Mouse (Mus musculus) liver, embryonic 14.5 days (tissue): Measurements from ENCODE around the gene Exoc3l4. TPM values are rescaled to one million over a fixed set of nuclear protein-coding genes. Genes with fewer than 3 reads are reported as not detected.

Experiments
- ATAC-seq: fragments of 200-750 bp; cut with Nextera tagmentation; 2 replicates; pipeline ENCODE4 v1.8.0; 2017; ENCODE audit warnings: moderate number of reproducible peaks, mild to moderate bottlenecking, moderate library complexity; ENCODE audit not compliant: insufficient read depth
- DNase-seq, 3 experiments: peaks; one replicate each; pipeline ENCODE4 v3.0.0-alpha.2; 2012 to 2013; ENCODE audit warnings: low read depth in 3 of 3, low spot score in 3 of 3
- H3K27ac ChIP-seq: fragments of 300-500 bp; sonication (generic); 2 replicates; pipeline ENCODE4 v1.5.1; 2014; ENCODE audit warnings: moderate library complexity, mild to moderate bottlenecking, control low read depth, inconsistent platforms
- H3K27me3 ChIP-seq: fragments of 300-500 bp; sonication (generic); 2 replicates; pipeline ENCODE4 v1.6.1; 2014; ENCODE audit warnings: mild to moderate bottlenecking, low read length, moderate library complexity; ENCODE audit not compliant: control insufficient read depth, insufficient read depth
- H3K36me3 ChIP-seq: fragments of 300-500 bp; sonication (generic); replicated peaks from 2 replicates; pipeline ENCODE4 v1.6.1; 2014; ENCODE audit warnings: low read depth; ENCODE audit not compliant: control insufficient read depth, insufficient read depth
- H3K4me1 ChIP-seq, 2 experiments: fragments of 200-500 bp in 1 of 2; fragments of 300-500 bp in 1 of 2; sonication (generic) in 1 of 2; replicated peaks; 2 replicates each; pipeline ENCODE4 v1.6.1; 2012 to 2014; ENCODE audit warnings: antibody characterized with exemption in 1 of 2, inconsistent platforms in 1 of 2, low read length in 1 of 2; ENCODE audit not compliant: control insufficient read depth in 2 of 2, insufficient read depth in 2 of 2
- H3K4me2 ChIP-seq: fragments of 300-500 bp; sonication (generic); 2 replicates; pipeline ENCODE4 v1.6.1; 2014; ENCODE audit warnings: low read depth, mild to moderate bottlenecking, control low read depth, moderate library complexity
- H3K4me3 ChIP-seq, 2 experiments: fragments of 200-500 bp in 1 of 2; fragments of 300-500 bp in 1 of 2; sonication (generic) in 1 of 2; 2 replicates each; pipeline ENCODE4 v1.5.1; 2012 to 2014; ENCODE audit warnings: low read depth in 2 of 2, low read length in 2 of 2, mild to moderate bottlenecking in 2 of 2, control low read depth in 1 of 2, inconsistent platforms in 1 of 2, moderate library complexity in 1 of 2; ENCODE audit not compliant: insufficient read depth in 1 of 2
- H3K9ac ChIP-seq: fragments of 300-500 bp; sonication (generic); replicated peaks from 2 replicates; pipeline ENCODE4 v1.6.1; 2014; ENCODE audit warnings: mild to moderate bottlenecking, control low read depth, moderate library complexity
- H3K9me3 ChIP-seq: fragments of 300-500 bp; sonication (generic); 2 replicates; pipeline ENCODE4 v1.6.1; 2016; ENCODE audit warnings: low read length, mixed read lengths; ENCODE audit not compliant: control insufficient read depth
- CTCF ChIP-seq: IDR thresholded peaks from 2 replicates; pipeline ENCODE4 v1.5.1; 2016; ENCODE audit warnings: antibody characterized with exemption, low read depth, control low read depth
- EP300 ChIP-seq: IDR thresholded peaks from 2 replicates; pipeline ENCODE4 v1.6.1; 2016; ENCODE audit warnings: antibody characterized with exemption, low read depth
- WGBS: fragments of 180-500 bp; shearing (Covaris S2); extraction: QIAGEN DNeasy Blood & Tissue Kit; methylation state at CpG from one replicate; pipeline ENCODE4 v1.1.7; 2014; ENCODE audit not compliant: insufficient replicate concordance; 5-methylcytosine and 5-hydroxymethylcytosine counted together
- polyA plus RNA-seq, 2 experiments: library from polyadenylated mRNA; depleted of rRNA in 1 of 2; stranded (reverse) in 1 of 2; unstranded in 1 of 2; fragments of >200 nt; fragmentation: Nextera tagmentation in 1 of 2; extraction: Ambion mirVana in 1 of 2; gene quantifications; 2 replicates each; pipeline versions ENCODE4 v1.2.1 to v1.2.3; 2012 to 2014

Gene Exoc3l4
- polyA plus RNA-seq, 2 experiments: 15.8 to 18.1 TPM

- Histone ChIP-seq H3K4me2 (no peak overlapping the region), H3K9me3 (no peaks in the 10 kb centered on the region), H3K27ac (no peak overlapping the region), H3K9ac (no peak overlapping the region), H3K27me3 (no peaks in the 10 kb centered on the region), H3K4me1 (no peaks in the 10 kb centered on the region), H3K36me3 (no peaks in the 10 kb centered on the region), H3K4me3 (no peak overlapping the region)
- ATAC-seq (no peak), DNase-seq (no peak)
- WGBS: 69% methylated on average over 6 of the region's 6 CpGs
- TF ChIP-seq EP300 (no peak), CTCF (no peak)
Observed at GRCm38 (mm10) chr12:111394008-111394407, 22.8 kb upstream of the Exoc3l4 start.

- Histone ChIP-seq H3K4me1 (no peaks in the 10 kb centered on the region), H3K4me3 (no peak overlapping the region), H3K9me3 (no peaks in the 10 kb centered on the region), H3K4me2 (no peak overlapping the region), H3K27ac (no peak overlapping the region), H3K9ac (no peak overlapping the region), H3K27me3 (no peaks in the 10 kb centered on the region; the same call in 1 of the 2 replicates), H3K36me3 (no peaks in the 10 kb centered on the region)
- TF ChIP-seq CTCF: no peak
- TF ChIP-seq EP300: no peak
- no peak for ATAC-seq
- no peak for DNase-seq
- WGBS: 49% methylated on average over 5 of the region's 5 CpGs
Observed at GRCm38 (mm10) chr12:111396997-111397396, 19.8 kb upstream of the Exoc3l4 start.

GRCm38 (mm10) chr12:111401454-111402184, 15.2 kb upstream of the Exoc3l4 start:
- no peak overlapping the region for H3K4me2 ChIP-seq
- ATAC-seq: 0 out of 2 replicates have a peak, but pooled peaks have one; percentile 31
- 19% methylated on average over 15 of the region's 15 CpGs for WGBS
- no peak overlapping the region for H3K27ac ChIP-seq
- H3K36me3 ChIP-seq: no peaks in the 10 kb centered on the region
- H3K9me3 ChIP-seq: no peaks in the 10 kb centered on the region
- no peak overlapping the region for H3K4me3 ChIP-seq
- DNase-seq: peak in 2 of 3 experiments; percentile 47 to 49
- H3K27me3 ChIP-seq: peaks cover 6% of the 10 kb centered on the region
- no peak overlapping the region for H3K9ac ChIP-seq
- TF ChIP-seq EP300 (no peak), CTCF (peak; percentile 95)
- no peaks in the 10 kb centered on the region for H3K4me1 ChIP-seq

- no peaks in the 10 kb centered on the region for H3K36me3 ChIP-seq
- TF ChIP-seq EP300 (no peak), CTCF (0 out of 2 replicates have a peak, but pooled peaks have one; percentile 3)
- DNase-seq (no peak), ATAC-seq (no peak)
- H3K27ac ChIP-seq: no peak overlapping the region
- H3K27me3 ChIP-seq: peaks cover 15% of the 10 kb centered on the region
- 51% methylated on average over 10 of the region's 10 CpGs for WGBS
- no peak overlapping the region for H3K4me2 ChIP-seq
- H3K9me3 ChIP-seq: no peaks in the 10 kb centered on the region
- no peaks in the 10 kb centered on the region for H3K4me1 ChIP-seq
- no peak overlapping the region for H3K9ac ChIP-seq
- no peak overlapping the region for H3K4me3 ChIP-seq
Observed at GRCm38 (mm10) chr12:111404880-111405279, 11.9 kb upstream of the Exoc3l4 start.

DNA sequence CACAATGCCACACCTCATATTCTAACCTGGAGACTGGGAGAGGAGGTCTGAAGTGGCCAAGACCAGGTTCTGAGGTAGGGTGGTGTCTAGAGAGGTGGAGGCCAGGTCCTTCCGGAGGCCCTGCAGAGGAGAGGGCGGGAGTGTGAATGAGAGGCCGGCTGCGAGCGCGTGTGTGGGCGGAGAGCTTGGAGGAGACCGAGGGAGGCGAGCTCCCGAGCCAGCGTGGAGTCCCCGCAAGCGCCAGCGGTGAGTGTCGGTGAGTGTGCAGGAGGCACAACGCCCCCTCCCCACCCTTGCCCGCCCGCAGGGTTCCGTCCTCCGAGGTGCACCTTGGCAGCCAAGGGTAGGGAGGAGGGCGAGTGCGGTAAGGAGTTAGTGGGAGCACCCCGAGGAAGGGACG, 10.2 kb upstream of the Exoc3l4 start, which contains the start of gene Lbhd2:
Gene Lbhd2 (plus strand): TSS at position 188 of the 400 bp plus-strand sequence.
- DNase-seq (no peak), ATAC-seq (no peak)
- 4% methylated on average over 24 of the region's 24 CpGs for WGBS
- no peaks in the 10 kb centered on the region for H3K36me3 ChIP-seq
- H3K27me3 ChIP-seq: peaks cover 15% of the 10 kb centered on the region
- H3K4me1 ChIP-seq: no peaks in the 10 kb centered on the region
- H3K9me3 ChIP-seq: no peaks in the 10 kb centered on the region
- TF ChIP-seq CTCF (no peak), EP300 (no peak)
- no peak within 1 kb of the TSS for H3K27ac ChIP-seq
- no peak within 1 kb of the TSS for H3K4me2 ChIP-seq
- no peak within 1 kb of the TSS for H3K4me3 ChIP-seq
- no peak within 1 kb of the TSS for H3K9ac ChIP-seq
